Mouse (Mus musculus): ENCODE measurements around the gene Polr3c. TPM values are rescaled to one million over a fixed set of nuclear protein-coding genes. Genes with fewer than 3 reads are reported as not detected.
"Not testable (repeated sequence)": the region's sequence is repeated elsewhere in the genome, so short reads cannot be mapped to it uniquely, and the experiment has no call there.

Polr3c gene
- polyA plus RNA-seq, 1 experiment from 2014 or later, result 27.1 TPM

- no peak for ATAC-seq (ENCODE audit: insufficient number of reproducible peaks, insufficient read depth, low FRiP score, low read depth)
- H3K9me3 ChIP-seq (ENCODE audit: control insufficient read depth, low read length), result no peaks in the 10 kb centered on the region
- 40% methylated on average over 1 of the region's 1 CpGs for WGBS
- no peaks in the 10 kb centered on the region for H3K36me3 ChIP-seq (ENCODE audit: control insufficient read depth, insufficient read depth, low read length)
- no peak overlapping the region for H3K4me3 ChIP-seq (ENCODE audit: control insufficient read depth in 1 of 2, insufficient read depth in 1 of 2, low read depth in 1 of 2, low read length in 2 of 2)
- H3K4me2 ChIP-seq (ENCODE audit: low read length), result no peak overlapping the region
- peaks cover 13 to 15% of the 10 kb centered on the region in 2 experiments for H3K4me1 ChIP-seq (ENCODE audit: control insufficient read depth in 2 of 2, insufficient read depth in 2 of 2, low read length in 2 of 2)
- no peak overlapping the region for H3K9ac ChIP-seq (ENCODE audit: low read length)
- H3K27ac ChIP-seq (replicated peaks in 1 of 2; ENCODE audit: control insufficient read depth in 1 of 2, insufficient read depth in 1 of 2, low read depth in 2 of 2, low read length in 2 of 2), result no peak overlapping the region
- no peaks in the 10 kb centered on the region for H3K27me3 ChIP-seq (ENCODE audit: control insufficient read depth, insufficient read depth, low read length)
Observed at GRCm38 (mm10) chr3:96667316-96667715, 60.1 kb downstream of the Polr3c start.

DNA sequence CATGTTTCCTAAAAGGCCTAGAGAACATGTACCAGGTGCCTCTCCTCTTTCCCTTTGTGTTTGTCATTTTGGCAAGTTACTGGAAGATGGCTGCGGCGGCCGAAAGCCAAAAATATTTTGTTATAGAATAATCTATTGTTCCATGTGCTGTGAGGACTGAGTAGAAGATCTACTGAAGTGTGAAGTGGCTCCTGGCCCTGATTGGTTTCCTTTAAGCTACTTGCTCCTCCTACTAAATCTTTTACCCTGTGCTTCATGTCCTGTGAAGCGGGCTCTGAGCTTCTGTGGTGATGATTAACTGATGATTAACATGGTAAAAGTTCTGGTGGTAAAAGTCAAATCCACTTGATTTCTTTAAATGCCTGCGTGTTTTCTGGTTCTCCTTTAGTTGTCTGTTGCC is 60.5 kb downstream of the Polr3c start:
- no peak for ATAC-seq (ENCODE audit: insufficient number of reproducible peaks, insufficient read depth, low FRiP score, low read depth)
- Histone ChIP-seq H3K4me2 (ENCODE audit: low read length) (no peak overlapping the region), H3K27ac (replicated peaks in 1 of 2; ENCODE audit: control insufficient read depth in 1 of 2, insufficient read depth in 1 of 2, low read depth in 2 of 2, low read length in 2 of 2) (no peak overlapping the region), H3K4me1 (ENCODE audit: control insufficient read depth in 2 of 2, insufficient read depth in 2 of 2, low read length in 2 of 2) (peaks cover 13 to 15% of the 10 kb centered on the region in 2 experiments), H3K4me3 (ENCODE audit: control insufficient read depth in 1 of 2, insufficient read depth in 1 of 2, low read depth in 1 of 2, low read length in 2 of 2) (no peak overlapping the region), H3K9ac (ENCODE audit: low read length) (no peak overlapping the region), H3K36me3 (ENCODE audit: control insufficient read depth, insufficient read depth, low read length) (no peaks in the 10 kb centered on the region), H3K9me3 (ENCODE audit: control insufficient read depth, low read length) (no peaks in the 10 kb centered on the region), H3K27me3 (ENCODE audit: control insufficient read depth, insufficient read depth, low read length) (no peaks in the 10 kb centered on the region)
- 89% methylated on average over 5 of the region's 5 CpGs for WGBS

DNA sequence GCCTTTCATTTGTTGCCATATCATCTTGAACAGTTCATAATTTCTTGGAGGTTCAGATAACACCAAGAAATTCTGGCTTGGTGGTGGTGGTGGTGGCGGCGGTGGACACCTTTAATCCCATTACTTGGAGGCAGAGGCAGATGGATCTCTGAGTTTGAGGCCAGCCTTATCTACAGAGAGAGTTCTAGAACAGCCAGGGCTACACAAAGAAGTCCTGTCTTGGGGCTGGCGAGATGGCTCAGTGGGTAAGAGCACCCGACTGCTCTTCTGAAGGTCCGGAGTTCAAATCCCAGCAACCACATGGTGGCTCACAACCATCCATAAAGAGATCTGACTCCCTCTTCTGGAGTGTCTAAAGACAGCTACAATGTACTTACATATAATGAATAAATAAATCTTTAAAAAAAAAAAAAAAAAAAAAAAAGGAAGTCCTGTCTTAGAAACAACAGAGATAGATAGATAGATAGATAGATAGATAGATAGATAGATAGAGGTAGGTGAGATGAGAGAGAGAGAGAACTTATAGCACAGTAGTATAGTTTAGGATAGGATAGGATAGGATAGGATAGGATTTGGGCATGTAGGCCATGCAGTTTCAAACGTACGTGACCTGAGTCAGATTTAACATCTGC is 61.6 kb downstream of the Polr3c start:
- not testable (repeated sequence) for H3K4me3 ChIP-seq (ENCODE audit: control insufficient read depth in 1 of 2, insufficient read depth in 1 of 2, low read depth in 1 of 2, low read length in 2 of 2); H3K27me3 ChIP-seq (ENCODE audit: control insufficient read depth, insufficient read depth, low read length); H3K36me3 ChIP-seq (ENCODE audit: control insufficient read depth, insufficient read depth, low read length); H3K9me3 ChIP-seq (ENCODE audit: control insufficient read depth, low read length); H3K9ac ChIP-seq (ENCODE audit: low read length); ATAC-seq (ENCODE audit: insufficient number of reproducible peaks, insufficient read depth, low FRiP score, low read depth); H3K4me2 ChIP-seq (ENCODE audit: low read length); H3K27ac ChIP-seq (replicated peaks in 1 of 2; ENCODE audit: control insufficient read depth in 1 of 2, insufficient read depth in 1 of 2, low read depth in 2 of 2, low read length in 2 of 2)
- H3K4me1 ChIP-seq (ENCODE audit: control insufficient read depth in 2 of 2, insufficient read depth in 2 of 2, low read length in 2 of 2), result peaks cover 13 to 15% of the 10 kb centered on the region in 2 experiments
- WGBS, result 84% methylated on average over 7 of the region's 7 CpGs

DNA sequence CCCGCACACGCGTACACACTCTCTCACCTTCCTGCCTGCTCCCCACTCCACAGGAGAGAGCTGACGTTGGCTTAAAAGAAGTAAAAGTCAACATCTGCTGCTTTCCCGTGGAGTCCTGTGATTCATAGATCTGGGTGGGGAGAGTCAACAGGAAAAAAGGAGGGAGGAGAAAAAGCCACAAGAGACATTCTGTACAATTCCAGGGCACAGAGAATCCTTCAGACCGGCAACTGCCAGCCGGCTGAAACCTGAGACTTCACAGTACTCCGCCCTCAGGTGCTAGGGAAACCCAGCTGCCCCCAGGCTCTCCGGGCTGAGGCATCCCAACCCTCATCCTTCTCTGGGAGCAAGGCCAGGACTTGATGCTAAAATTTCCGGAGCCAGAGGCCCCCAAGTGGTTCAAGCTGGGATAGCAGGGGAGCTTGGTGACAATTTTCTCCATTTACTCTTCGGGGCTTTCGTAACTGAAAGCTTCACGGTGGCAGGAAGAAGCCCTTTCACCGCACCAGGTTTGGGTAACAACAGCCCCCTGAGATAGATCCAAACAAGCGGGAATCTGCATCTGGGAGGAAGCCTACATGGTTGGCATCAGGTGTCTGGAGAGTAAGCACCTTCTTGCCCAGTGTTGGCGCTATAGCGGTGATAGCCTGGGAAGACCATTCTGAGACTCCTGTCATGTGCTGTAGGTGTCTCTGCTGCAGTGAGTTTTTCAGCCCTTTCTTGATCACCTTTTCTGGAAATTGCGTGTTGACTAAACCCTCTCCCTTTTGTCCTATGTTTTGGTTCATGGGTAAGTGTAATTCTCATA is 63.8 kb downstream of the Polr3c start:
- WGBS, result 6% methylated on average over 17 of the region's 18 CpGs
- Histone ChIP-seq H3K4me2 (ENCODE audit: low read length) (peak overlapping the region; percentile 74), H3K36me3 (ENCODE audit: control insufficient read depth, insufficient read depth, low read length) (no peaks in the 10 kb centered on the region), H3K9me3 (ENCODE audit: control insufficient read depth, low read length) (no peaks in the 10 kb centered on the region), H3K4me3 (ENCODE audit: control insufficient read depth in 1 of 2, insufficient read depth in 1 of 2, low read depth in 1 of 2, low read length in 2 of 2) (peak overlapping the region; percentile 29 to 37), H3K4me1 (ENCODE audit: control insufficient read depth in 2 of 2, insufficient read depth in 2 of 2, low read length in 2 of 2) (peaks cover 7 to 9% of the 10 kb centered on the region in 2 experiments; a peak in 2 of 4 replicates), H3K9ac (ENCODE audit: low read length) (peak overlapping the region; percentile 63), H3K27ac (replicated peaks in 1 of 2; ENCODE audit: control insufficient read depth in 1 of 2, insufficient read depth in 1 of 2, low read depth in 2 of 2, low read length in 2 of 2) (0 out of 4 replicates have a peak overlapping the region, but pooled peaks of 1 of the 2 experiments have one; percentile 19), H3K27me3 (ENCODE audit: control insufficient read depth, insufficient read depth, low read length) (no peaks in the 10 kb centered on the region)
- peak; percentile 57; the same call in 1 of the 2 replicates for ATAC-seq (ENCODE audit: insufficient number of reproducible peaks, insufficient read depth, low FRiP score, low read depth)

DNA sequence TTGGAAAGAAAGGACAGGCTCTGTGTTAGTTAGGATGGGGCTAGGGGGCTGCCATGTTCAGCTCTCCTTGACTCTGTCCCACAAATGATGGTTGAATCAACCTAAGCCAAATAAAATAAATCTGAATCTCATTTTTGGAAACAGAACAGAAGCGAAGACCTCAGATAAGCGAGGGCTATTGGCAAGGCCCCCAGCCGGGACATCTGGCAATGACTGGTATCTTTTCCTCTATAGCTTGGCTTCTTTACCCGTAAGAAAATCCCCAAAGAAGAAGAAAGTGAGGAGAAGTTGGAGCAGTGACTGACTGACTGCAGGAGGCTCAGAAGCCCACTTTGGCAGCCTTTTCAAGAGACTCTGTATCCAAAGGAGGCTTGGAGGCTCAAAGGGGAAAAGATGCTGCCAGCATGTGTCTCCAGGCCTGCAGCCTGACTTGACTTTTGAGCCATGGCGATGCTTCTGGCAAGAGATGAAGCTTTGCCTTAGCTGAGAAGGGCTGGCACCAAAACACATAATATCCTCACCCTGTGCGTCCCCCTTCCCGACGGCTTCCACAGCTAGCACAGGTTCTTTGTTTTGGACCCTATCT is 64.6 kb downstream of the Polr3c start:
- Histone ChIP-seq H3K9me3 (ENCODE audit: control insufficient read depth, low read length) (no peaks in the 10 kb centered on the region), H3K4me3 (ENCODE audit: control insufficient read depth in 1 of 2, insufficient read depth in 1 of 2, low read depth in 1 of 2, low read length in 2 of 2) (0 out of 4 replicates have a peak overlapping the region, but pooled peaks of 1 of the 2 experiments have one; percentile 29), H3K27ac (replicated peaks in 1 of 2; ENCODE audit: control insufficient read depth in 1 of 2, insufficient read depth in 1 of 2, low read depth in 2 of 2, low read length in 2 of 2) (0 out of 4 replicates have a peak overlapping the region, but pooled peaks of 1 of the 2 experiments have one; percentile 19), H3K27me3 (ENCODE audit: control insufficient read depth, insufficient read depth, low read length) (no peaks in the 10 kb centered on the region), H3K9ac (ENCODE audit: low read length) (no peak overlapping the region), H3K4me1 (ENCODE audit: control insufficient read depth in 2 of 2, insufficient read depth in 2 of 2, low read length in 2 of 2) (peaks cover 7 to 9% of the 10 kb centered on the region in 2 experiments; a peak in 2 of 4 replicates), H3K36me3 (ENCODE audit: control insufficient read depth, insufficient read depth, low read length) (no peaks in the 10 kb centered on the region), H3K4me2 (ENCODE audit: low read length) (peak overlapping the region; percentile 74)
- 43% methylated on average over 8 of the region's 8 CpGs for WGBS
- no peak for ATAC-seq (ENCODE audit: insufficient number of reproducible peaks, insufficient read depth, low FRiP score, low read depth)

Other genes with a start within 250 kb of the Polr3c start
- gene Hfe2, start 202.5 kb downstream of the Polr3c start, polyA plus RNA-seq (2014; fragmentation: Nextera tagmentation; extraction: Ambion mirVana), result 10.8 and 11.7 TPM in 2 replicates
- gene Txnip, start 169.7 kb downstream of the Polr3c start, polyA plus RNA-seq (2014; fragmentation: Nextera tagmentation; extraction: Ambion mirVana), result 257 and 262 TPM in 2 replicates
- gene Gm16253, start 150.6 kb downstream of the Polr3c start, polyA plus RNA-seq (2014; fragmentation: Nextera tagmentation; extraction: Ambion mirVana), result 0.68 and 0.81 TPM in 2 replicates
- 25.5 and 28.7 TPM in 2 replicates for gene Polr3gl, start 133.4 kb downstream of the Polr3c start, polyA plus RNA-seq (2014; fragmentation: Nextera tagmentation; extraction: Ambion mirVana)
- 8.4 and 8.5 TPM in 2 replicates for gene Ankrd34a, start 131.0 kb downstream of the Polr3c start, polyA plus RNA-seq (2014; fragmentation: Nextera tagmentation; extraction: Ambion mirVana)
- 5.6 and 6.7 TPM in 2 replicates for gene Lix1l, start 126.5 kb downstream of the Polr3c start, polyA plus RNA-seq (2014; fragmentation: Nextera tagmentation; extraction: Ambion mirVana)
- gene Rbm8a, start 97.7 kb downstream of the Polr3c start, polyA plus RNA-seq (2014; fragmentation: Nextera tagmentation; extraction: Ambion mirVana), result 90.0 and 91.7 TPM in 2 replicates
- 40.5 and 43.4 TPM in 2 replicates for gene Pex11b, start 92.3 kb downstream of the Polr3c start, polyA plus RNA-seq (2014; fragmentation: Nextera tagmentation; extraction: Ambion mirVana)
- gene Gm42957, start 92.2 kb downstream of the Polr3c start, polyA plus RNA-seq (2014; fragmentation: Nextera tagmentation; extraction: Ambion mirVana), result 0.07 and 0.20 TPM in 2 replicates
- gene Itga10, start 82.0 kb downstream of the Polr3c start, polyA plus RNA-seq (2014; fragmentation: Nextera tagmentation; extraction: Ambion mirVana), result 1.3 TPM in 2 replicates
- 0.09 and 0.23 TPM in 2 replicates for gene Ankrd35, start 57.5 kb downstream of the Polr3c start, polyA plus RNA-seq (2014; fragmentation: Nextera tagmentation; extraction: Ambion mirVana)
- 26.8 and 30.6 TPM in 2 replicates for gene Pias3, start 31.2 kb downstream of the Polr3c start, polyA plus RNA-seq (2014; fragmentation: Nextera tagmentation; extraction: Ambion mirVana)
- 8.0 and 8.8 TPM in 2 replicates for gene Nudt17, start 19.1 kb downstream of the Polr3c start, polyA plus RNA-seq (2014; fragmentation: Nextera tagmentation; extraction: Ambion mirVana)
- gene Rnf115, start within 50 bp of the Polr3c start, polyA plus RNA-seq (2014; fragmentation: Nextera tagmentation; extraction: Ambion mirVana), result 41.2 and 42.0 TPM in 2 replicates
- not detected in 2 replicates for gene Pdzk1, start 101.7 kb upstream of the Polr3c start, polyA plus RNA-seq (2014; fragmentation: Nextera tagmentation; extraction: Ambion mirVana)
- gene Cd160, start 101.7 kb upstream of the Polr3c start, polyA plus RNA-seq (2014; fragmentation: Nextera tagmentation; extraction: Ambion mirVana), result not detected in 2 replicates
- gene Gja5, start 177.1 kb upstream of the Polr3c start, polyA plus RNA-seq (2014; fragmentation: Nextera tagmentation; extraction: Ambion mirVana), result 40.1 and 43.4 TPM in 2 replicates
- 28.6 and 29.8 TPM in 2 replicates for gene Gpr89, start 177.7 kb upstream of the Polr3c start, polyA plus RNA-seq (2014; fragmentation: Nextera tagmentation; extraction: Ambion mirVana)
- 0.03 TPM in 1 of 2 replicates, not detected in the other for gene Gja8, start 198.4 kb upstream of the Polr3c start, polyA plus RNA-seq (2014; fragmentation: Nextera tagmentation; extraction: Ambion mirVana)

All from heart, embryonic 14.5 days (tissue).